Mouse (Mus musculus): Measurements from ENCODE around the gene B4galt2. TPM values are rescaled to one million over a fixed set of nuclear protein-coding genes. Genes with fewer than 3 reads are reported as not detected.
A peak's percentile ranks its signal among the peaks of the same experiment; 100 is the strongest.

B4galt2 gene
- total RNA-seq, 2 experiments from 2014 or later, result 6.5 to 8.1 TPM

GRCm38 (mm10) chr4:117846261-117846660, 37.0 kb downstream of the B4galt2 start:
- no peak for DNase-seq
- intact Hi-C loops (cut with DNase I; ENCODE audit: low total_unique reads), result no loop called here

- DNase-seq, result no peak
- intact Hi-C loops (cut with DNase I; ENCODE audit: low total_unique reads), result no loop called here
Observed at GRCm38 (mm10) chr4:117845316-117845715, 38.0 kb downstream of the B4galt2 start.

GRCm38 (mm10) chr4:117844467-117844866, 38.8 kb downstream of the B4galt2 start:
- intact Hi-C loops (cut with DNase I; ENCODE audit: low total_unique reads), result no loop called here
- DNase-seq, result no peak

GRCm38 (mm10) chr4:117843101-117843500, 40.2 kb downstream of the B4galt2 start:
- no peak for DNase-seq

GRCm38 (mm10) chr4:117841566-117841965, 41.7 kb downstream of the B4galt2 start:
- no peak for DNase-seq
- intact Hi-C loops (cut with DNase I; ENCODE audit: low total_unique reads), result no loop called here

More at GRCm38 (mm10) chr4:117843101-117843500, 40.2 kb downstream of the B4galt2 start:
- intact Hi-C loops (cut with DNase I; ENCODE audit: low total_unique reads), result no loop called here

GRCm38 (mm10) chr4:117840821-117841220, 42.5 kb downstream of the B4galt2 start:
- no peak for DNase-seq
- intact Hi-C loops (cut with DNase I; ENCODE audit: low total_unique reads), result no loop called here

- no peak for DNase-seq
- intact Hi-C loops (cut with DNase I; ENCODE audit: low total_unique reads), result loop anchor here (10.0 kb wide), 1 partner anchor 75 kb away; the partner anchor contains the start of gene Ipo13
Observed at GRCm38 (mm10) chr4:117839366-117839765, 43.9 kb downstream of the B4galt2 start.

- no peak for DNase-seq
- intact Hi-C loops (cut with DNase I; ENCODE audit: low total_unique reads), result loop anchor here (10.0 kb wide), 1 partner anchor 78 kb away; the partner anchor contains the start of gene Ipo13
Observed at GRCm38 (mm10) chr4:117837271-117837670, 46.0 kb downstream of the B4galt2 start.

- DNase-seq, result peak; percentile 84
- intact Hi-C loops (cut with DNase I; ENCODE audit: low total_unique reads), result loop anchor here (10.0 kb wide), 1 partner anchor 79 kb away; the partner anchor contains the start of gene Ipo13
Observed at GRCm38 (mm10) chr4:117836204-117836767, 47.0 kb downstream of the B4galt2 start.

- peak; percentile 43 for DNase-seq
- intact Hi-C loops (cut with DNase I; ENCODE audit: low total_unique reads), result loop anchor here (10.0 kb wide), 1 partner anchor 79 kb away; the partner anchor contains the start of gene Ipo13
Observed at GRCm38 (mm10) chr4:117835531-117836111, 47.7 kb downstream of the B4galt2 start.

- peak; percentile 61 for DNase-seq
- intact Hi-C loops (cut with DNase I; ENCODE audit: low total_unique reads), result loop anchor here (10.0 kb wide), 1 partner anchor 80 kb away; the partner anchor contains the start of gene Ipo13
Observed at GRCm38 (mm10) chr4:117834845-117835530, 48.3 kb downstream of the B4galt2 start.

GRCm38 (mm10) chr4:117834457-117834844, 48.8 kb downstream of the B4galt2 start, which contains the start of gene Slc6a9:
Gene Slc6a9, plus strand, starts transcription at chr4:117834506.
- intact Hi-C loops (cut with DNase I; ENCODE audit: low total_unique reads), result loop anchor here (10.0 kb wide), 1 partner anchor 80 kb away; the partner anchor contains the start of gene Ipo13

GRCm38 (mm10) chr4:117831920-117832691, 51.2 kb downstream of the B4galt2 start:
- intact Hi-C loops (cut with DNase I; ENCODE audit: low total_unique reads), result loop anchor here (10.0 kb wide), 1 partner anchor 83 kb away; the partner anchor contains the start of gene Ipo13
- DNase-seq, result peak; percentile 34

More at GRCm38 (mm10) chr4:117834457-117834844, 48.8 kb downstream of the B4galt2 start, which contains the start of gene Slc6a9:
- no peak for DNase-seq

GRCm38 (mm10) chr4:117831499-117831898, 51.8 kb downstream of the B4galt2 start:
- no peak for DNase-seq
- intact Hi-C loops (cut with DNase I; ENCODE audit: low total_unique reads), result loop anchor here (10.0 kb wide), 1 partner anchor 83 kb away; the partner anchor contains the start of gene Ipo13

GRCm38 (mm10) chr4:117830801-117831200, 52.5 kb downstream of the B4galt2 start:
- no peak for DNase-seq
- intact Hi-C loops (cut with DNase I; ENCODE audit: low total_unique reads), result loop anchor here (10.0 kb wide), 1 partner anchor 84 kb away; the partner anchor contains the start of gene Ipo13

GRCm38 (mm10) chr4:117830124-117830551, 53.1 kb downstream of the B4galt2 start:
- intact Hi-C loops (cut with DNase I; ENCODE audit: low total_unique reads), result loop anchor here (10.0 kb wide), 1 partner anchor 85 kb away; the partner anchor contains the start of gene Ipo13
- peak; percentile 79 for DNase-seq

- intact Hi-C loops (cut with DNase I; ENCODE audit: low total_unique reads), result loop anchor here (2.0 to 10.0 kb wide), 3 partner anchors 27 to 253 kb away; partner anchors contain the start of gene Ipo13
- DNase-seq, result peak; percentile 72
Observed at GRCm38 (mm10) chr4:117829260-117830123, 53.8 kb downstream of the B4galt2 start.

Data from gastrocnemius, postnatal 14 days (tissue).